Mouse (Mus musculus): ENCODE measurements at regions not wholly inside any gene's neighbourhood (a gene's known extent, or its start where the extent isn't known, plus 50 kb on each side); places are given as distances from the start of the nearest gene placed in this dataset.

- TF ChIP-seq GATA1 (IDR thresholded peaks at IDR 0.05; ENCODE audit: borderline replicate concordance, low read length) (no peak), FLI1 (IDR thresholded peaks at IDR 0.05; ENCODE audit: low read length) (no peak)
Measured at GRCm38 (mm10) chr6:147878485-147878884, 168.6 kb upstream of the Far2 start.

All from megakaryocyte, embryonic 14.5 days (primary cell).